Mouse (Mus musculus) forebrain, embryonic 11.5 days (tissue): Measurements from ENCODE around the gene Hamp. TPM values are rescaled to one million over a fixed set of nuclear protein-coding genes. Genes with fewer than 3 reads are reported as not detected.
"Not testable (repeated sequence)": the region's sequence is repeated elsewhere in the genome, so short reads cannot be mapped to it uniquely, and the experiment has no call there.

Experiments used
- ATAC-seq: fragments of 200-750 bp; cut with Nextera tagmentation; replicated peaks from 2 replicates; pipeline ENCODE4 v1.8.0; 2017; ENCODE audit warnings: moderate TSS enrichment; ENCODE audit not compliant: low FRiP score
- DNase-seq: peaks from one replicate; pipeline ENCODE4 v3.0.0-alpha.2; 2017; ENCODE audit warnings: low spot score
- H3K27ac ChIP-seq: fragments of 300-500 bp; sonication (generic); 2 replicates; pipeline ENCODE4 v1.5.1; 2014; ENCODE audit warnings: low read depth, low read length
- H3K27me3 ChIP-seq: fragments of 300-500 bp; sonication (generic); 2 replicates; pipeline ENCODE4 v1.6.1; 2014; ENCODE audit warnings: mild to moderate bottlenecking, low read length, mixed read lengths; ENCODE audit not compliant: control insufficient read depth, insufficient read depth
- H3K36me3 ChIP-seq: fragments of 300-500 bp; sonication (generic); 2 replicates; pipeline ENCODE4 v1.6.1; 2014; ENCODE audit warnings: mild to moderate bottlenecking, low read length, moderate library complexity, mixed read lengths; ENCODE audit not compliant: control insufficient read depth, insufficient read depth
- H3K4me1 ChIP-seq: fragments of 300-500 bp; sonication (generic); replicated peaks from 2 replicates; pipeline ENCODE4 v1.6.1; 2014; ENCODE audit warnings: low read length, mixed read lengths; ENCODE audit not compliant: control insufficient read depth, insufficient read depth
- H3K4me2 ChIP-seq: fragments of 300-500 bp; sonication (generic); 2 replicates; pipeline ENCODE4 v1.6.1; 2014; ENCODE audit warnings: low read depth, mild to moderate bottlenecking, low read length, moderate library complexity, mixed read lengths; ENCODE audit not compliant: severe bottlenecking
- H3K4me3 ChIP-seq: fragments of 300-500 bp; sonication (generic); 2 replicates; pipeline ENCODE4 v1.5.1; 2014; ENCODE audit warnings: low read depth, low read length
- H3K9ac ChIP-seq: fragments of 300-500 bp; sonication (generic); 2 replicates; pipeline ENCODE4 v1.6.1; 2014; ENCODE audit warnings: low read length
- H3K9me3 ChIP-seq: fragments of 300-500 bp; sonication (generic); 2 replicates; pipeline ENCODE4 v1.6.1; 2016; ENCODE audit warnings: low read length, mixed read lengths; ENCODE audit not compliant: control insufficient read depth
- WGBS: fragments of 180-500 bp; shearing (Covaris S2); extraction: QIAGEN DNeasy Blood & Tissue Kit; methylation state at CpG from one replicate; pipeline ENCODE4 v1.1.7; 2014; 5-methylcytosine and 5-hydroxymethylcytosine counted together
- polyA plus RNA-seq: library from polyadenylated mRNA; unstranded; fragments of >200 nt; fragmentation: Nextera tagmentation; extraction: Ambion mirVana; gene quantifications from 2 replicates; pipeline ENCODE4 v1.2.1, GENCODE M21; 2014

The Hamp gene
- polyA plus RNA-seq, 1 experiment from 2014 or later: not detected

- no peaks in the 10 kb centered on the region for H3K9me3 ChIP-seq
- H3K4me2 ChIP-seq: no peak overlapping the region
- 67% methylated on average over 3 of the region's 3 CpGs for WGBS
- H3K27me3 ChIP-seq: no peaks in the 10 kb centered on the region
- DNase-seq: no peak
- no peak overlapping the region for H3K4me3 ChIP-seq
- no peak overlapping the region for H3K9ac ChIP-seq
- no peaks in the 10 kb centered on the region for H3K4me1 ChIP-seq
- no peak overlapping the region for H3K27ac ChIP-seq
- ATAC-seq: no peak
- H3K36me3 ChIP-seq: no peaks in the 10 kb centered on the region
These were observed 19.8 kb downstream of the Hamp start for GRCm38 (mm10) chr7:30924071-30924470.

GRCm38 (mm10) chr7:30922490-30922889 lies 21.3 kb downstream of the Hamp start:
- not testable (repeated sequence) for H3K36me3 ChIP-seq, DNase-seq, H3K27ac ChIP-seq, H3K9ac ChIP-seq, H3K4me2 ChIP-seq, ATAC-seq, H3K9me3 ChIP-seq, H3K4me1 ChIP-seq, H3K4me3 ChIP-seq, H3K27me3 ChIP-seq
- WGBS: 62% methylated on average over 3 of the region's 3 CpGs

- Histone ChIP-seq H3K27me3 (no peaks in the 10 kb centered on the region), H3K4me3 (no peak overlapping the region), H3K4me2 (no peak overlapping the region), H3K36me3 (no peaks in the 10 kb centered on the region), H3K27ac (no peak overlapping the region), H3K9ac (no peak overlapping the region), H3K9me3 (no peaks in the 10 kb centered on the region), H3K4me1 (no peaks in the 10 kb centered on the region)
- ATAC-seq: no peak
- WGBS: 73% methylated on average over 3 of the region's 3 CpGs
- DNase-seq: no peak
These were observed 23.6 kb downstream of the Hamp start for GRCm38 (mm10) chr7:30920217-30920616.

- DNase-seq: no peak
- no peaks in the 10 kb centered on the region for H3K27me3 ChIP-seq
- no peak overlapping the region for H3K4me3 ChIP-seq
- no peak overlapping the region for H3K4me2 ChIP-seq
- no peaks in the 10 kb centered on the region for H3K4me1 ChIP-seq
- WGBS: 48% methylated on average over 4 of the region's 4 CpGs
- no peaks in the 10 kb centered on the region for H3K9me3 ChIP-seq
- no peak for ATAC-seq
- no peak overlapping the region for H3K27ac ChIP-seq
- no peak overlapping the region for H3K9ac ChIP-seq
- no peaks in the 10 kb centered on the region for H3K36me3 ChIP-seq
These were observed 26.6 kb downstream of the Hamp start for GRCm38 (mm10) chr7:30917219-30917618.

GRCm38 (mm10) chr7:30916713-30917112 lies 27.1 kb downstream of the Hamp start:
- no peak for ATAC-seq
- no peak overlapping the region for H3K27ac ChIP-seq
- H3K4me1 ChIP-seq: no peaks in the 10 kb centered on the region
- DNase-seq: no peak
- no peak overlapping the region for H3K4me2 ChIP-seq
- H3K4me3 ChIP-seq: no peak overlapping the region
- H3K27me3 ChIP-seq: no peaks in the 10 kb centered on the region
- H3K36me3 ChIP-seq: no peaks in the 10 kb centered on the region
- no peak overlapping the region for H3K9ac ChIP-seq
- no peaks in the 10 kb centered on the region for H3K9me3 ChIP-seq
- 18% methylated on average over 6 of the region's 6 CpGs for WGBS

- Histone ChIP-seq H3K4me1 (no peaks in the 10 kb centered on the region), H3K36me3 (no peaks in the 10 kb centered on the region), H3K27me3 (no peaks in the 10 kb centered on the region), H3K27ac (no peak within 1 kb of the TSS), H3K4me2 (no peak within 1 kb of the TSS), H3K9ac (no peak within 1 kb of the TSS), H3K9me3 (no peaks in the 10 kb centered on the region), H3K4me3 (no peak within 1 kb of the TSS)
- 83% methylated on average over 8 of the region's 8 CpGs for WGBS
- DNase-seq (no peak), ATAC-seq (no peak)
These were observed 29.1 kb downstream of the Hamp start, which contains the start of gene Mag for GRCm38 (mm10) chr7:30914732-30915131. Gene Mag (minus strand): TSS chr7:30914873.

- H3K9me3 ChIP-seq: no peaks in the 10 kb centered on the region
- H3K36me3 ChIP-seq: no peaks in the 10 kb centered on the region
- 0 out of 2 replicates have a peak, but pooled peaks cover 2% of the 10 kb centered on the region for H3K4me1 ChIP-seq
- H3K4me2 ChIP-seq: no peak overlapping the region
- peaks cover 2% of the 10 kb centered on the region; the same call in 1 of the 2 replicates for H3K27me3 ChIP-seq
- no peak for DNase-seq
- no peak overlapping the region for H3K27ac ChIP-seq
- H3K4me3 ChIP-seq: no peak overlapping the region
- WGBS: 84% methylated on average over 6 of the region's 6 CpGs
- H3K9ac ChIP-seq: no peak overlapping the region
- no peak for ATAC-seq
These were observed 34.1 kb downstream of the Hamp start for GRCm38 (mm10) chr7:30909773-30910172.

GRCm38 (mm10) chr7:30908992-30909431 lies 34.8 kb downstream of the Hamp start:
- WGBS: 27% methylated on average over 17 of the region's 17 CpGs
- H3K9me3 ChIP-seq: no peaks in the 10 kb centered on the region
- no peak for DNase-seq
- peak overlapping the region; percentile 16 for H3K4me3 ChIP-seq
- no peak; the same call in 1 of the 2 replicates for ATAC-seq
- H3K4me1 ChIP-seq: 0 out of 2 replicates have a peak, but pooled peaks cover 2% of the 10 kb centered on the region
- H3K27me3 ChIP-seq: peaks cover 2% of the 10 kb centered on the region; the same call in 1 of the 2 replicates
- peak overlapping the region; percentile 49 for H3K4me2 ChIP-seq
- no peak overlapping the region for H3K9ac ChIP-seq
- H3K36me3 ChIP-seq: no peaks in the 10 kb centered on the region
- no peak overlapping the region for H3K27ac ChIP-seq

GRCm38 (mm10) chr7:30908277-30908991 lies 35.4 kb downstream of the Hamp start:
- no peaks in the 10 kb centered on the region for H3K36me3 ChIP-seq
- peaks cover 2% of the 10 kb centered on the region; the same call in 1 of the 2 replicates for H3K27me3 ChIP-seq
- 2% methylated on average over 23 of the region's 26 CpGs for WGBS
- peak; percentile 66 for ATAC-seq
- H3K9me3 ChIP-seq: no peaks in the 10 kb centered on the region
- H3K4me2 ChIP-seq: peak overlapping the region; percentile 49
- H3K27ac ChIP-seq: no peak overlapping the region
- peak; percentile 73 for DNase-seq
- H3K9ac ChIP-seq: no peak overlapping the region; the same call in 1 of the 2 replicates
- H3K4me3 ChIP-seq: peak overlapping the region; percentile 16
- 0 out of 2 replicates have a peak, but pooled peaks cover 2% of the 10 kb centered on the region for H3K4me1 ChIP-seq
